Mouse (Mus musculus) lung, adult 2 months (tissue): ENCODE measurements at regions not wholly inside any gene's neighbourhood (a gene's known extent, or its start where the extent isn't known, plus 50 kb on each side); places are given as distances from the start of the nearest gene placed in this dataset.

ENCODE experiments used
- CTCF ChIP-seq: fragments of 200-500 bp; IDR thresholded peaks from 2 replicates; pipeline ENCODE4 v1.5.1; 2011; ENCODE audit warnings: mild to moderate bottlenecking, low read length, control low read depth; ENCODE audit not compliant: insufficient read depth
- POLR2A ChIP-seq: fragments of 200-500 bp; IDR thresholded peaks from 2 replicates; pipeline ENCODE4 v1.6.1; 2011; ENCODE audit warnings: low read depth, mild to moderate bottlenecking, control low read depth, low read length, borderline replicate concordance; ENCODE audit errors: extremely low read depth

- TF ChIP-seq POLR2A (no peak), CTCF (no peak)
Measured at GRCm38 (mm10) chr7:111963969-111964368, 59.3 kb upstream of the Usp47 start.
